Mouse (Mus musculus) 3134 (cell line): ENCODE results near the gene Gm11758.
"Not testable (repeated sequence)": the region's sequence is repeated elsewhere in the genome, so short reads cannot be mapped to it uniquely, and the experiment has no call there.

Experiments
- DNase-seq: peaks from one replicate; pipeline ENCODE4 v3.0.0-alpha.2; 2011; ENCODE audit warnings: low spot score; ENCODE audit not compliant: insufficient read length; ENCODE audit errors: extremely low read depth

Gm11758 gene

GRCm38 (mm10) chr4:73876166-73876565 is at the start of gene Gm11758:
Gene Gm11758, minus strand, starts transcription at chr4:73876266.
- DNase-seq, result not testable (repeated sequence)

GRCm38 (mm10) chr4:73920660-73921059 is 44.6 kb upstream of the Gm11758 start, which contains the start of gene Gm11756:
Gene Gm11756, minus strand, starts transcription at chr4:73920760.
- DNase-seq, result not testable (repeated sequence)

GRCm38 (mm10) chr4:73905853-73906252 is 29.8 kb upstream of the Gm11758 start, which contains the start of gene Gm13871:
Gene Gm13871, minus strand, starts transcription at chr4:73905953.
- DNase-seq, result not testable (repeated sequence)

GRCm38 (mm10) chr4:73891012-73891411 is 14.9 kb upstream of the Gm11758 start, which contains the start of gene Gm11757:
Gene Gm11757, minus strand, starts transcription at chr4:73891112.
- DNase-seq, result not testable (repeated sequence)

GRCm38 (mm10) chr4:73826587-73826986 is 49.5 kb downstream of the Gm11758 start:
- no peak for DNase-seq
